Mouse (Mus musculus) spleen, postnatal 10 days (tissue): Measurements from ENCODE around the gene Rad51b.

ENCODE experiments used
- DNase-seq, 2 experiments: peaks; one replicate each; pipeline ENCODE4 v3.0.0; 2021 to 2022; ENCODE audit warnings: low spot score in 2 of 2

Gene Rad51b

GRCm38 (mm10) chr12:79762087-79762486 is 465.0 kb downstream of the Rad51b start:
- no peak for DNase-seq

GRCm38 (mm10) chr12:79762570-79763275 is 465.6 kb downstream of the Rad51b start:
- DNase-seq = no peak

- no peak for DNase-seq
Observed at GRCm38 (mm10) chr12:79766116-79766515, 469.0 kb downstream of the Rad51b start.

- DNase-seq = no peak
Observed at GRCm38 (mm10) chr12:79768741-79769322, 471.8 kb downstream of the Rad51b start.

- DNase-seq = no peak
Observed at GRCm38 (mm10) chr12:79769763-79770162, 472.7 kb downstream of the Rad51b start.

GRCm38 (mm10) chr12:79771194-79771593 is 474.1 kb downstream of the Rad51b start:
- no peak for DNase-seq

GRCm38 (mm10) chr12:79771741-79772140 is 474.7 kb downstream of the Rad51b start:
- DNase-seq = no peak

GRCm38 (mm10) chr12:79773246-79773645 is 476.2 kb downstream of the Rad51b start:
- DNase-seq = no peak

GRCm38 (mm10) chr12:79774571-79774970 is 477.5 kb downstream of the Rad51b start:
- no peak for DNase-seq

GRCm38 (mm10) chr12:79776828-79777227 is 479.7 kb downstream of the Rad51b start:
- DNase-seq = no peak

GRCm38 (mm10) chr12:79780745-79781144 is 483.7 kb downstream of the Rad51b start:
- no peak for DNase-seq

- DNase-seq = no peak
Observed at GRCm38 (mm10) chr12:79781788-79782187, 484.7 kb downstream of the Rad51b start.

GRCm38 (mm10) chr12:79782444-79783117 is 485.5 kb downstream of the Rad51b start:
- DNase-seq = no peak

- no peak for DNase-seq
Observed at GRCm38 (mm10) chr12:79784159-79784558, 487.1 kb downstream of the Rad51b start.

GRCm38 (mm10) chr12:79785691-79786090 is 488.6 kb downstream of the Rad51b start:
- no peak for DNase-seq

- no peak for DNase-seq
Observed at GRCm38 (mm10) chr12:79787538-79787937, 490.5 kb downstream of the Rad51b start.

GRCm38 (mm10) chr12:79788340-79788739 is 491.3 kb downstream of the Rad51b start:
- DNase-seq = no peak

- no peak for DNase-seq
Observed at GRCm38 (mm10) chr12:79789481-79789880, 492.4 kb downstream of the Rad51b start.

- DNase-seq = no peak
Observed at GRCm38 (mm10) chr12:79793382-79793781, 496.3 kb downstream of the Rad51b start.

- no peak for DNase-seq
Observed at GRCm38 (mm10) chr12:79794802-79795201, 497.7 kb downstream of the Rad51b start.

- DNase-seq = no peak
Observed at GRCm38 (mm10) chr12:79796260-79796659, 499.2 kb downstream of the Rad51b start.

GRCm38 (mm10) chr12:79796823-79797821 is 500.0 kb downstream of the Rad51b start:
- no peak for DNase-seq
